Mouse (Mus musculus) gastrocnemius, adult 18-20 months (tissue): ENCODE measurements at regions not wholly inside any gene's neighbourhood (a gene's known extent, or its start where the extent isn't known, plus 50 kb on each side); places are given as distances from the start of the nearest gene placed in this dataset.
"Not testable (repeated sequence)": the region's sequence is repeated elsewhere in the genome, so short reads cannot be mapped to it uniquely, and the experiment has no call there.

Source experiments
- DNase-seq: peaks from one replicate; pipeline ENCODE4 v3.0.0; 2021; ENCODE audit warnings: low spot score

- no peak for DNase-seq
These were observed 452.9 kb upstream of the Arid1b start for GRCm38 (mm10) chr17:4541020-4541743.

GRCm38 (mm10) chr17:4546579-4546978, 447.6 kb upstream of the Arid1b start:
- no peak for DNase-seq

- not testable (repeated sequence) for DNase-seq
These were observed 441.1 kb upstream of the Arid1b start for GRCm38 (mm10) chr17:4553026-4553425.

- DNase-seq = no peak
These were observed 430.5 kb upstream of the Arid1b start for GRCm38 (mm10) chr17:4563641-4564040.

GRCm38 (mm10) chr17:4576883-4577282, 417.2 kb upstream of the Arid1b start:
- DNase-seq = no peak

GRCm38 (mm10) chr17:4581851-4582250, 412.3 kb upstream of the Arid1b start:
- DNase-seq = no peak

GRCm38 (mm10) chr17:4610481-4610880, 383.7 kb upstream of the Arid1b start:
- no peak for DNase-seq

- DNase-seq = no peak
These were observed 383.1 kb upstream of the Arid1b start for GRCm38 (mm10) chr17:4610993-4611392.

- peak; percentile 3 for DNase-seq
These were observed 382.4 kb upstream of the Arid1b start for GRCm38 (mm10) chr17:4611711-4612110.

GRCm38 (mm10) chr17:4612136-4612535, 382.0 kb upstream of the Arid1b start:
- peak; percentile 69 for DNase-seq

- peak; percentile 58 for DNase-seq
These were observed 381.4 kb upstream of the Arid1b start for GRCm38 (mm10) chr17:4612741-4613140.

GRCm38 (mm10) chr17:4620361-4620760, 373.8 kb upstream of the Arid1b start:
- DNase-seq = no peak

GRCm38 (mm10) chr17:4626126-4626525, 368.0 kb upstream of the Arid1b start:
- not testable (repeated sequence) for DNase-seq

GRCm38 (mm10) chr17:4627542-4627941, 366.6 kb upstream of the Arid1b start:
- DNase-seq = no peak

GRCm38 (mm10) chr17:4631122-4631521, 363.0 kb upstream of the Arid1b start:
- no peak for DNase-seq

- no peak for DNase-seq
These were observed 361.6 kb upstream of the Arid1b start for GRCm38 (mm10) chr17:4632506-4632905.

GRCm38 (mm10) chr17:4633771-4634170, 360.4 kb upstream of the Arid1b start:
- no peak for DNase-seq

GRCm38 (mm10) chr17:4636796-4637353, 357.3 kb upstream of the Arid1b start:
- no peak for DNase-seq

- DNase-seq = no peak
These were observed 354.6 kb upstream of the Arid1b start for GRCm38 (mm10) chr17:4639531-4639930.

- peak; percentile 74 for DNase-seq
These were observed 353.6 kb upstream of the Arid1b start for GRCm38 (mm10) chr17:4640555-4640954.

- peak; percentile 24 for DNase-seq
These were observed 353.0 kb upstream of the Arid1b start for GRCm38 (mm10) chr17:4641166-4641565.

GRCm38 (mm10) chr17:4642046-4642445, 352.1 kb upstream of the Arid1b start:
- no peak for DNase-seq

GRCm38 (mm10) chr17:4643343-4643742, 350.8 kb upstream of the Arid1b start:
- no peak for DNase-seq
